Mouse (Mus musculus) neural tube, embryonic 12.5 days (tissue): ENCODE results near the gene Ptprg. TPM values are rescaled to one million over a fixed set of nuclear protein-coding genes. Genes with fewer than 3 reads are reported as not detected.
"Not testable (repeated sequence)": the region's sequence is repeated elsewhere in the genome, so short reads cannot be mapped to it uniquely, and the experiment has no call there.

Source experiments
- ATAC-seq: fragments of 200-750 bp; cut with Nextera tagmentation; 2 replicates; pipeline ENCODE4 v1.8.0; 2017; ENCODE audit warnings: low read depth, mild to moderate bottlenecking, moderate TSS enrichment, moderate library complexity; ENCODE audit not compliant: low FRiP score
- H3K27ac ChIP-seq: fragments of 300-500 bp; sonication (generic); 2 replicates; pipeline ENCODE4 v1.5.1; 2016
- H3K27me3 ChIP-seq: fragments of 300-500 bp; sonication (generic); replicated peaks from 2 replicates; pipeline ENCODE4 v1.6.1; 2016; ENCODE audit warnings: mild to moderate bottlenecking
- H3K36me3 ChIP-seq: fragments of 300-500 bp; sonication (generic); 2 replicates; pipeline ENCODE4 v1.6.1; 2016; ENCODE audit warnings: mild to moderate bottlenecking
- H3K4me1 ChIP-seq: fragments of 300-500 bp; sonication (generic); 2 replicates; pipeline ENCODE4 v1.6.1; 2016
- H3K4me2 ChIP-seq: fragments of 300-500 bp; sonication (generic); replicated peaks from 2 replicates; pipeline ENCODE4 v1.6.1; 2016; ENCODE audit warnings: mild to moderate bottlenecking
- H3K4me3 ChIP-seq: fragments of 300-500 bp; sonication (generic); 2 replicates; pipeline ENCODE4 v1.5.1; 2016
- H3K9ac ChIP-seq: fragments of 300-500 bp; sonication (generic); 2 replicates; pipeline ENCODE4 v1.6.1; 2016; ENCODE audit warnings: mild to moderate bottlenecking
- H3K9me3 ChIP-seq: fragments of 300-500 bp; sonication (generic); 2 replicates; pipeline ENCODE4 v1.6.1; 2016; ENCODE audit warnings: mild to moderate bottlenecking
- WGBS: fragments of 180-500 bp; shearing (Covaris S2); methylation state at CpG from one replicate; pipeline ENCODE4 v1.1.7; 2016; 5-methylcytosine and 5-hydroxymethylcytosine counted together
- polyA plus RNA-seq: library from polyadenylated mRNA; unstranded; fragments of >200 nt; fragmentation: Nextera tagmentation; extraction: Ambion mirVana; gene quantifications from 2 replicates; pipeline ENCODE4 v1.2.1, GENCODE M21; 2016

Gene Ptprg
- polyA plus RNA-seq, 1 experiment from 2014 or later: 41.8 TPM

DNA sequence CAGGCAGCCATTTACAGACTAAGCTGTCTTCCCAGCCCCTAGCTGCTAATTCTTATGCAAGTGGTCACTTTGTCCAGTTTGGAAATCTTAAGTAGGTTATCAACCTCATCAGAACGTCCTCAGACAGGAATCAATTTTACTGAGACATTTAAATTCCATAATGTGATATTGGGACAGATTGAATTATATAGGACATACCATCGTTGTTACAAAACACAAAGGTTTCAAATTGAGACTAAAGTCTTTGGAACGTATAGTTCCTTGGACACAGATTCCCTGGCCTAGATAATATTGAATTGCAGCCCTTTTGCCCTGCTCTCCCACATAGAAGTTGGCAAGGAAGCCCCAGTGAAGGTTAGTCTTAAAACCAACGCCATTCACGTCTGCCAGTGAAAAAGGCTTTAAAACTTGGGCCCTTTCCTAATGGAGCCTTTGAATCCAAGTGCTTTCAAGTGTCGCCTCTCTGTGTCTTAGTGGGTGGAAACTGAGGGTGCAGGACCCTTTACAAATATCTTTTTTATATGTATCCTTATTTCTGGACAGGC lies 222.7 kb downstream of the Ptprg start:
- no peaks in the 10 kb centered on the region for H3K36me3 ChIP-seq
- no peak overlapping the region for H3K4me3 ChIP-seq
- H3K9ac ChIP-seq: no peak overlapping the region
- no peaks in the 10 kb centered on the region for H3K9me3 ChIP-seq
- H3K4me2 ChIP-seq: no peak overlapping the region
- no peak for ATAC-seq
- peaks cover 22% of the 10 kb centered on the region for H3K4me1 ChIP-seq
- 77% methylated on average over 6 of the region's 6 CpGs for WGBS
- no peaks in the 10 kb centered on the region for H3K27me3 ChIP-seq
- H3K27ac ChIP-seq: no peak overlapping the region

DNA sequence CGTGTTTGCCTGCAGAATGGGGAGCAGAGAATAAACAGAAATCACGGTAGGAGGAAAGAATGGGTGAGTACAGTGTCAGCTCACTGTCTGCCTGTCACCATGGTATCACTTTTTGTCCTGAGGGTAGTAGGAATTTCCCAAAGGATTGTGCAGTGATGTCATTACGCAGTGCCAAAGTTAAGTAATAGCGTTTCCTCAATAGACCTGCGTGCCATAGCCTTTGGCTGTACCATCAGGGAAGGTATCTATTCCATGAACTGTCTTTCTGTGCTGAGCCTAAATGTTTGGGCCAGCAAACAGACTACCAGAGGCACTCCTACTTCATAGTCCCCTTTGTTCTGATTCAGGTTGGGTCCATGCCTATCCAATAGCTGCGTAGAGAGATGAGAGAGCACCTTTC lies 223.2 kb downstream of the Ptprg start:
- H3K4me2 ChIP-seq: no peak overlapping the region
- H3K4me1 ChIP-seq: peaks cover 22% of the 10 kb centered on the region
- H3K9ac ChIP-seq: no peak overlapping the region
- no peaks in the 10 kb centered on the region for H3K27me3 ChIP-seq
- H3K4me3 ChIP-seq: no peak overlapping the region
- ATAC-seq: no peak
- H3K9me3 ChIP-seq: no peaks in the 10 kb centered on the region
- H3K36me3 ChIP-seq: no peaks in the 10 kb centered on the region
- WGBS: 80% methylated on average over 6 of the region's 6 CpGs
- H3K27ac ChIP-seq: no peak overlapping the region

DNA sequence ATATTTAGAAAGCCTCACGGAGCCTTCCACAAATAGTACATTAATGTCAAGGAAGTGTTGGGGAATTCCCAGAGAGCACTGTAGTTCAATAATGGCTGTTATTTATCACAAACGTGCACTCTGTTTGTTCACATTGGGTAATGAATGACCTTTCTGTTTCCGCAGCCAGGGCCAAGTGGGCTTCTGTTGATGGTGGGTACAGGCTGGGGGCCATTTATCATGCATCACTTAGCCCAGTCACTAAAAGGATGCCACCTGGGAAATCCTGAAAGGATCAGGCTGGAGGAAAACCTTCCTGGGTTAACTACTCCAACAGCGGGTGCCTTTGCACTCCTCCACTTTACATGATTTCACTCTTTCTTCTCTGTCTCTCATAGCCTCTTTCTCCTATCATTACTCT lies 237.9 kb downstream of the Ptprg start:
- Histone ChIP-seq H3K9me3 (no peaks in the 10 kb centered on the region), H3K9ac (no peak overlapping the region), H3K27ac (no peak overlapping the region), H3K4me3 (no peak overlapping the region), H3K27me3 (no peaks in the 10 kb centered on the region), H3K4me2 (no peak overlapping the region), H3K4me1 (no peaks in the 10 kb centered on the region), H3K36me3 (no peaks in the 10 kb centered on the region)
- WGBS: 43% methylated on average over 4 of the region's 4 CpGs
- ATAC-seq: no peak

DNA sequence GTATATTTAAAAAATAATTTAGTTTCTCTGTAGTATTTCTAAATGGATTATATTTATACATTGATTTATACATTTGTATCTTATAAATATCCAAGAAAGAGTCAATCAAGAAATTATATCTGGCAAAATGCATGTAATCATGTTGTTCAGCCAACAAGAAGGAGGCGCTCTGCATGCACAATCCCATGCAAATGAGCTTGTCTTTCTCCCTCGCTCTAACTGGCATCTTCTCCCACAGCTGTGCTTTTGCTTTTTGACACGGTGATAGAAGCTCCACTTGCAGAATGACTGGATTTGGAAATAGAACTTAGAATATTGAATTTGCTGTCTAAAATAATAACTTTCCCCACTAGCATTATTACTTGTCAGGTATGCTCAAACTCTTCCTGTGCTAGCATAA lies 240.5 kb downstream of the Ptprg start:
- WGBS: 85% methylated on average over 3 of the region's 3 CpGs
- H3K4me3 ChIP-seq: no peak overlapping the region
- H3K27me3 ChIP-seq: no peaks in the 10 kb centered on the region
- no peak overlapping the region for H3K4me2 ChIP-seq
- H3K27ac ChIP-seq: no peak overlapping the region
- no peaks in the 10 kb centered on the region for H3K9me3 ChIP-seq
- ATAC-seq: no peak
- no peak overlapping the region for H3K9ac ChIP-seq
- H3K4me1 ChIP-seq: no peaks in the 10 kb centered on the region
- no peaks in the 10 kb centered on the region for H3K36me3 ChIP-seq

DNA sequence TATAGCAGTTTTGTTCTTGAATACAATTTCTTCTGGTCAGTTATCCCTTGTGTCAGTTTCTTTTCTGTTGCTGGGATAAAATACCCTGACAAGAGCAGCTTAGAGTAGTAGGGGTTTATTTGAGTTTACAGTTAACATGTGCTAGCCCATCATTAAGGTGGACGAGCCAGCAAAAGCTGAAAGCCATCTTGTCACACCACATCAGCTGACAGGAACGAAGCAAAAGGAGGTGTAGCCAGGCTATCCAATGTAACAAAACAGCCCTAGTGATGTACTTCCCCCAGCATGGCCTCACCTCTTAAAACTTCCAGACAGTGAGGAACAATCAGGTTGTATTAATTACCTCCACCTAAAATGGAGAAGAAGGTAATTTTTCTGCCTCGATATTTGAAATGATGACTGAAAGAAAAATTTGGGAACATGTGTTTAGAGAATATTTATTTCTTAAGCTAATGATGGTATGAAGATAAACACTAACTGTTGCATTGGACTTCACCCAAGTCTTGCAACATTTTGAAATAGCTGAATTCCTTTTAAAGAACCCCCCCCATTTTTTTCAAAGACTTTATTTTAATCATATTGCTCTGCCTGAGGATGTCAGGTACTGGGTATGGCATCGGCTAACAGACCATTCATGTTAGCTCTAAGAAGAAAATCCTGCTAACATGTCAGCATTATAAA lies 249.2 kb downstream of the Ptprg start:
- no peak overlapping the region for H3K4me2 ChIP-seq
- WGBS: 83% methylated on average over 4 of the region's 4 CpGs
- ATAC-seq: no peak
- no peaks in the 10 kb centered on the region for H3K4me1 ChIP-seq
- no peaks in the 10 kb centered on the region for H3K27me3 ChIP-seq
- no peak overlapping the region for H3K4me3 ChIP-seq
- no peaks in the 10 kb centered on the region for H3K9me3 ChIP-seq
- no peaks in the 10 kb centered on the region for H3K36me3 ChIP-seq
- no peak overlapping the region for H3K9ac ChIP-seq
- no peak overlapping the region for H3K27ac ChIP-seq

DNA sequence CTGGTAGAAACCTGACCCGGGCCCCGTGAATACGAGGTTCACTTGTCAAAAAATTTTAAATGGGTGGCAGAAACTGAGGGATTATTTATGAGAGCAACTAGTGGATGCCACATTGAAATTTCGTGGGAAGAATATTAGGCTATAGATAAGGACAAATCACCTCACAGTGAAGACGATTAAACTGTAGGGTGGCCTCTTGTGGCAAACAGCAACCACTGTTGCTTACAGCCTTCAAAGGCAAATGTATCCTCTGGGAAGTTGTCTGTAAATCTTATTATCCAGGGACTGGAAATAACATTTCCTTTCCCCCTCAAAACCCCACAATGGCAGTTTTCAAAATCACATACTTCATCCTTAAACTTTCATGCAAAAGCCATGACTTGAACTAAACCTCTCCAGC lies 253.3 kb downstream of the Ptprg start:
- WGBS: 65% methylated on average over 5 of the region's 5 CpGs

DNA sequence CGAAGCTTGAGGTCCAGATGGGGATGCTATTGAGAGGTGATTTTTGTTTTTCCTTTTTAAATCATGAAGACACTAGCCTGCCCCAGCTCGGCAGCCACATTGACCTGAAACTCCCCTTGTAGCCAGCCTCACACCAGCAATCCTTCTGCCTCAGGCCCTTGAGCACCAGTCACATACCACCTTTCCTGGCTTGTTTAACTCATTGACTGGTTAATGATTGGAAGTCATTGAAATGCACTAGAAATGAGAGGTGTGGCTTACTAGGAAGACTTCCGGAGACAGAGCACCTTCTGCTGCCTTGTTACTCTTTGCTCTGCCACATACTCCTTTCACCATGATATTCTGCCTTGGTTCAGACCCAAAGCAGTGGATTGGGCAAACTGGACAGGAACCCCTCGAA lies 254.1 kb downstream of the Ptprg start:
- no peaks in the 10 kb centered on the region for H3K9me3 ChIP-seq
- H3K9ac ChIP-seq: no peak overlapping the region
- WGBS: 72% methylated on average over 4 of the region's 4 CpGs
- no peak overlapping the region for H3K27ac ChIP-seq
- no peak overlapping the region for H3K4me2 ChIP-seq
- 0 out of 2 replicates have a peak, but pooled peaks cover 2% of the 10 kb centered on the region for H3K4me1 ChIP-seq
- no peak overlapping the region for H3K4me3 ChIP-seq
- H3K27me3 ChIP-seq: no peaks in the 10 kb centered on the region
- no peak for ATAC-seq
- no peaks in the 10 kb centered on the region for H3K36me3 ChIP-seq

More for the DNA sequence above, 253.3 kb downstream of the Ptprg start:
- no peak overlapping the region for H3K4me3 ChIP-seq
- H3K27me3 ChIP-seq: no peaks in the 10 kb centered on the region
- H3K4me2 ChIP-seq: no peak overlapping the region
- H3K9ac ChIP-seq: no peak overlapping the region
- no peak overlapping the region for H3K27ac ChIP-seq
- 0 out of 2 replicates have a peak, but pooled peaks cover 2% of the 10 kb centered on the region for H3K4me1 ChIP-seq
- no peaks in the 10 kb centered on the region for H3K36me3 ChIP-seq
- no peak for ATAC-seq
- H3K9me3 ChIP-seq: no peaks in the 10 kb centered on the region

DNA sequence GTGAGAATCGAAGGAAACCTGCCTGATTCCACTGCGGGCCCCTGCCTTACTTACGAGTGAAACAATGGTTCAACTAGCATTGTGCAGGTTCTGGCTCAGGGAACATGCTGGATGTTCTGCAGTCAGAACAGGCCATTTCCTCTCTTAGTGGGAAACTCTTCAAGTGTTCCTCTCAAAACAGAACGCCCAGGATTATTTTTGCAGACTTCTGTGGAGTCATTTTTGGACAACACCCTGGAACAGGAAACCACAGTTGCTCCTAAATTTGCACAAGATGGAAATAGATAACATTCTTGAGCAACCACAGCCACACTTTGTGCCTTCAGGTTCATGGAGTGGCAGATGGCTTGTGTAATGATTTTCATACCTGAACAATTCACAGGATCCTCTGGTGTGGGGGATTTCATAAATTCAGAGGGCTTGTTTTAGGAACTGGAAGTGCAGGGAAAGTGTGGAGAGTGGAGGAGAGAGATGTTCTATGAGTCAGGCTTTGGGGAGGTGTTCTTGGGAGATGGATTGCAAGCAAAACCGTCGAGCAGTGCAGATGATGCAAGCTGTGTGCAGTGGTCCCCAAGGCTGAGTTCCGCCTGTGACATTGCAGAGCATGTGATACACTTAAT lies 257.9 kb downstream of the Ptprg start:
- Histone ChIP-seq H3K27ac (no peak overlapping the region), H3K4me1 (0 out of 2 replicates have a peak, but pooled peaks cover 2% of the 10 kb centered on the region), H3K9ac (no peak overlapping the region), H3K9me3 (no peaks in the 10 kb centered on the region), H3K4me3 (no peak overlapping the region), H3K27me3 (no peaks in the 10 kb centered on the region), H3K36me3 (no peaks in the 10 kb centered on the region), H3K4me2 (no peak overlapping the region)
- ATAC-seq: no peak
- 84% methylated on average over 7 of the region's 7 CpGs for WGBS

DNA sequence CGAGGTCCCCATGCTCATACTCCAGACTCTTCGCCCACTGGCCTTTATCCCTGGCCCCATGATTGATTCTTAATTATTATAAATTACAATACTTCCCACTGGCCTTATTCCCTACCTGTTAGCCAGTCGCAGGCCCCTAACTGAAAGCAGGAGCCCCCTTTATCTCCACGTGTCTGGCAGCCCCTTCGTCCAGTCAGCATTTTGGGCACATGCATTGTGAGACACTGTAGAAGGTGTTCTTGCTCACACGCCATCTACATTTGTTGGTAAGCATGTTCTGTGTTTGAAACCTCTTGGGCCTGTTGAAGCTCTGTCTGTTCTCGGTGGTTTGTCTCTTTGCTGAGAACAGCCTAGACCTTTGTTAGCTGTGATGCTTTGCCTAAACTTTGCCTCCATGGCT lies 259.0 kb downstream of the Ptprg start:
- no peaks in the 10 kb centered on the region for H3K36me3 ChIP-seq
- H3K4me3 ChIP-seq: no peak overlapping the region
- H3K9ac ChIP-seq: no peak overlapping the region
- 0 out of 2 replicates have a peak, but pooled peaks cover 2% of the 10 kb centered on the region for H3K4me1 ChIP-seq
- 90% methylated on average over 7 of the region's 7 CpGs for WGBS
- H3K27ac ChIP-seq: no peak overlapping the region
- no peaks in the 10 kb centered on the region for H3K27me3 ChIP-seq
- no peaks in the 10 kb centered on the region for H3K9me3 ChIP-seq
- H3K4me2 ChIP-seq: no peak overlapping the region
- no peak for ATAC-seq

DNA sequence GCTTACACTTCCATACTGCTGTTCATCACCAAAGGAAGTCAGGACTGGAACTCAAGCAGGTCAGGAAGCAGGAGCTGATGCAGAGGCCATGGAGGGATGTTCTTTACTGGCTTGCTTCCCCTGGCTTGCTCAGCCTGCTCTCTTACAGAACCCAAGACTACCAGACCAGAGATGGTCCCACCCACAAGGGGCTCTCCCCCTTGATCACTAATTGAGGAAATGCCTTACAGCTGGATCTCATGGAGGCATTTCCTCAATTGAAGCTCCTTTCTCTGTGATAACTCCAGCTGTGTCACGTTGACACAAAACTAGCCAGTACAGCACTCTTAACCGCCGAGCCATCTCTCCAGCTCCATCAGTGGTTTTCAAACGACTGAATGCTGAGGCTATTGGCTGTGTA lies 261.5 kb downstream of the Ptprg start:
- not testable (repeated sequence) for H3K27ac ChIP-seq, H3K4me2 ChIP-seq
- WGBS: 69% methylated on average over 4 of the region's 4 CpGs

DNA sequence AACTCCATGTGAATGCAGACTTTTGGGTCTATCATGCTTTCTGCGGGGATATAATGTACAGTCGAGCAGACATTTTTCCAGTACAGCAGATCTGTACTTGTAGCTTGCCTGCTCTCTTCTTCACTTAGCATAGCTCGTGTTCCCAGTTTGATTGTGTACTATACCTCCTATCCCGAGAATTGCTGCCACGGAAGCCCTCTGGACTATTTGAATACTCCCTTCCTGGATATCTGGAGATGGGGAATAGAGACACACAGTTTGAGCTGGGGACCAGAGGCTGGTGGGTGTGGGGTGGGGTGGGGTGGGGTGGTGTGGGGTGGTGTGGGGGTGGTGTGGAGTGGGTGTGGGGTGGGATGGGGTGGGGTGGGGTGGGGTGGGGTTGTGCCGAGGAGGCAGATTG lies 263.9 kb downstream of the Ptprg start:
- no peaks in the 10 kb centered on the region for H3K36me3 ChIP-seq
- ATAC-seq: no peak
- no peaks in the 10 kb centered on the region for H3K9me3 ChIP-seq
- no peaks in the 10 kb centered on the region for H3K4me1 ChIP-seq
- WGBS: 85% methylated on average over 6 of the region's 6 CpGs
- no peak overlapping the region for H3K27ac ChIP-seq
- H3K4me2 ChIP-seq: no peak overlapping the region
- H3K27me3 ChIP-seq: no peaks in the 10 kb centered on the region
- H3K4me3 ChIP-seq: no peak overlapping the region
- H3K9ac ChIP-seq: no peak overlapping the region

More for the DNA sequence above, 261.5 kb downstream of the Ptprg start:
- not testable (repeated sequence) for H3K9me3 ChIP-seq, H3K36me3 ChIP-seq, H3K4me1 ChIP-seq, ATAC-seq, H3K9ac ChIP-seq, H3K27me3 ChIP-seq, H3K4me3 ChIP-seq

DNA sequence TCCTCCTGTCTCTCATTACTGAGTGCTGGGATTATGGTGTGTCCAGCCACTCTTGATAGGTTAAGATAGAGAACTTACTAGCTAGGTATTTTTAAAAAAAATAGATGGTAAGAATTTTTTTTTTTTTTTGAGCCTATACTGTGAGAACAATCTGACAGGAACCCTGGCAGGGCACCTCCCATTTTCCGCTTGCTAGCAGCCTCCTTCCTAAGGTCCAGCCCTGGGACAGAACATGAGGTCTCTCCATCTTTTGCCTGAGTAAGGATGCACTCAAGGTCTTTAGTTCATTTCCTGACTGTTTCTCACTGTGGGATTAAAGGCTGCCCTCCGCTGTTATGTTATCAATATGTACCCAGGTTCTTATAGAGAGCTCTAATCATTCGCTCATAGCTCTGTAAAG lies 264.7 kb downstream of the Ptprg start:
- Histone ChIP-seq H3K4me1 (no peaks in the 10 kb centered on the region), H3K4me2 (no peak overlapping the region), H3K9me3 (no peaks in the 10 kb centered on the region), H3K27me3 (no peaks in the 10 kb centered on the region), H3K4me3 (no peak overlapping the region), H3K9ac (no peak overlapping the region), H3K27ac (no peak overlapping the region), H3K36me3 (no peaks in the 10 kb centered on the region)
- no peak for ATAC-seq
- 90% methylated on average over 3 of the region's 3 CpGs for WGBS

DNA sequence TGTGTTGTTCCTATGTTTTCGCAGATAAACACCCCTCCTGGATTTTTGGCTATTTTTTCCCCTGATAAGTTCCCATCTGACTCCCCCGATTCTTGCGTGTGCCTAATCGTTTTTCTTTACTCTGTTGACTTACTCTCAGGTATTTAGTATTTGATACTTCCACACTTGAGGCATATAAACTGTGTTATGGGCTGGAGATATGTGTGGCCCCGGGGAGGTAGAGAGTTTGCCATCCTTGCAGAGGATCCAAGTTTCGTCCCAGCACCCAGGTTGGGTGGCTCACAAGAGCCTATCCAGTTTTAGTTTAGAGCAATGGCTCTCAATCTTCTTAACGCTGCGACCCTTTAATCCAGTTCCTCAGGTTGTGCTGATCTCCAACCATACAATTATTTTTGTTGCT lies 265.4 kb downstream of the Ptprg start:
- Histone ChIP-seq H3K36me3 (no peaks in the 10 kb centered on the region), H3K9me3 (no peaks in the 10 kb centered on the region), H3K4me1 (no peaks in the 10 kb centered on the region), H3K27ac (no peak overlapping the region), H3K4me3 (no peak overlapping the region), H3K4me2 (no peak overlapping the region), H3K9ac (no peak overlapping the region), H3K27me3 (no peaks in the 10 kb centered on the region)
- 91% methylated on average over 8 of the region's 8 CpGs for WGBS
- no peak for ATAC-seq
